9 mouse cellular contexts compared by ENCODE assay signal in the genomic region with DNA sequence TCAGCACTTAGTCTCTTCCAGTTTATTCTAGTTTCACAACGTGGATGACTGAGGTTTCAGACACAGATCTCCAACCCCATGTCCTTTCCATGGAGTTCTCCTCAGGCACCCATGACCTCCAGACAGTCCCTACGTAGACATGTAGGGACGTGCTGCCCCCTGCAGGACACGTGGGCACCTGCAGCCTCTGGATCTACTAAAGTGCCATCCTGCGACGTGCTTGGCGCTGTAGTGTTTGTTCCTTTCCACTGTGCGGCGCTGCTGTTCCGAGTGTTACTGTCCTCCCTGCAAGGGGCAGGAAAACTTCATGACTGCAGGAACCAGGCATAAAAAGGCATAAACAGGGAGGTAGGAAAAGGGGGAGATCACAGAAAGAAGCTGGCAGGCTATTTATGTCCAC. TPM values are rescaled to one million over a fixed set of nuclear protein-coding genes. Genes with fewer than 3 reads are reported as not detected.
DNase-seq lines count a peak whose midpoint lies in the region; ATAC-seq and TF ChIP-seq lines count a peak whose summit lies in the region.
"Had no signal": no experiment of that assay in that cellular context is flagged by ENCODE, and none has a peak within 500 bp of the region (broad histone marks: within the 10 kb centered on the region; RNA-seq: fewer than 3 reads in every experiment).

No protein-coding gene starts in this region.

- no peak for TF ChIP-seq POLR2A in MEL (IDR thresholded peaks at IDR 0.05; ENCODE audit: control insufficient read depth in 1 of 2, insufficient read depth in 1 of 2, low read depth in 1 of 2, low read length in 2 of 2, poor library complexity in 1 of 2)

- H3K27me3 ChIP-seq in MEL (ENCODE audit: control insufficient read depth in 1 of 2, insufficient read depth in 2 of 2, low read length in 2 of 2) = peaks cover 0 to 4% of the 10 kb centered on the region in 2 experiments; a peak in 3 of 4 replicates
- peaks cover 3% of the 10 kb centered on the region; the same call in 1 of the 2 replicates for H3K27me3 ChIP-seq in liver, embryonic 11.5 days (replicated peaks; ENCODE audit: control insufficient read depth, insufficient read depth, low read length)

- no peak for TF ChIP-seq EP300 in MEL (IDR thresholded peaks at IDR 0.05; ENCODE audit: low read depth in 1 of 2, low read length in 2 of 2)

- no peak overlapping the region for H3K4me2 ChIP-seq in liver, embryonic 11.5 days
- H3K4me2 ChIP-seq: hindbrain, embryonic 15.5 days had no signal

- TF ChIP-seq CTCF in MEL (IDR thresholded peaks at IDR 0.05 in 2 of 3, conservative IDR thresholded peaks at IDR 0.05 in 1 of 3; ENCODE audit: control insufficient read depth in 1 of 3, insufficient read depth in 1 of 3, low read depth in 2 of 3, low read length in 3 of 3, poor library complexity in 1 of 3, severe bottlenecking in 1 of 3) = peak in 2 of 3 experiments; percentile 96 to 100; a peak in 5 of 6 replicates

- H3K4me1 ChIP-seq in MEL (ENCODE audit: control insufficient read depth in 1 of 2, insufficient read depth in 2 of 2, low read length in 2 of 2) = no peaks in the 10 kb centered on the region
- H3K4me1 ChIP-seq in liver, embryonic 11.5 days (replicated peaks; ENCODE audit: control insufficient read depth, insufficient read depth, low read length) = no peaks in the 10 kb centered on the region
- H3K4me1 ChIP-seq: hindbrain, embryonic 15.5 days had no signal

- no peaks in the 10 kb centered on the region for H3K79me2 ChIP-seq in MEL (ENCODE audit: control insufficient read depth, insufficient read depth, low read length, poor library complexity)

- no peak overlapping the region for H3K9ac ChIP-seq in MEL (ENCODE audit: control insufficient read depth, low read depth, low read length, poor library complexity, severe bottlenecking)
- no peak overlapping the region for H3K9ac ChIP-seq in liver, embryonic 11.5 days (ENCODE audit: low read depth, low read length)
- H3K9ac ChIP-seq: hindbrain, embryonic 15.5 days had no signal

- H3K9me3 ChIP-seq in MEL (replicated peaks; ENCODE audit: insufficient read depth, low read length) = no peaks in the 10 kb centered on the region
- H3K9me3 ChIP-seq in liver, embryonic 11.5 days (ENCODE audit: control insufficient read depth, low read length) = no peaks in the 10 kb centered on the region
- H3K9me3 ChIP-seq: hindbrain, embryonic 15.5 days had no signal

- DNase-seq in 3T3-L1 (ENCODE audit: low read depth, low spot score) (peak; percentile 92), MEL (ENCODE audit: low read depth, low spot score) (peak; percentile 90)
- DNase-seq in cerebellum, adult 11-12 months = peak; percentile 65
- peak; percentile 28 to 78 for DNase-seq in frontal cortex, postnatal 36 days (ENCODE audit: low spot score in 2 of 2)
- DNase-seq in kidney, postnatal 10 days = peak; percentile 92
- peak; percentile 71 for DNase-seq in liver, embryonic 11.5 days (ENCODE audit: low spot score)
- DNase-seq in ovary, postnatal 36 days (ENCODE audit: low spot score) = peak; percentile 83
- peak; percentile 88 for DNase-seq in thymus, postnatal 14 days

- no peak overlapping the region for H3K4me3 ChIP-seq in MEL (ENCODE audit: control insufficient read depth in 1 of 2, insufficient read depth in 1 of 2, low read depth in 2 of 2, low read length in 2 of 2)
- H3K4me3 ChIP-seq in liver, embryonic 11.5 days (ENCODE audit: low read depth, low read length) = no peak overlapping the region
- H3K4me3 ChIP-seq: hindbrain, embryonic 15.5 days had no signal

- peak; percentile 91 for TF ChIP-seq RAD21 in MEL (IDR thresholded peaks at IDR 0.05; ENCODE audit: low read depth, low read length)

- ATAC-seq in liver, embryonic 11.5 days (replicated peaks; ENCODE audit: low FRiP score) = no peak

- H3K27ac ChIP-seq in MEL (ENCODE audit: control insufficient read depth, low read depth, low read length) = no peak overlapping the region
- no peak overlapping the region for H3K27ac ChIP-seq in liver, embryonic 11.5 days (ENCODE audit: low read depth, low read length)
- H3K27ac ChIP-seq: hindbrain, embryonic 15.5 days had no signal

- 2% methylated on average over 10 of the region's 10 CpGs for WGBS in liver, embryonic 11.5 days

- H3K36me3 ChIP-seq in MEL (ENCODE audit: control insufficient read depth in 1 of 2, insufficient read depth in 2 of 2, low read length in 2 of 2) = no peaks in the 10 kb centered on the region
- no peaks in the 10 kb centered on the region for H3K36me3 ChIP-seq in liver, embryonic 11.5 days (ENCODE audit: control insufficient read depth, insufficient read depth, low read length)
- H3K36me3 ChIP-seq: hindbrain, embryonic 15.5 days had no signal

TF ChIP-seq in MEL, 35 proteins besides CTCF, POLR2A, EP300 and RAD21:
- TF ChIP-seq SMC3 (IDR thresholded peaks at IDR 0.05; ENCODE audit: low read depth, low read length) = peak; percentile 90
- peak; percentile 72 for TF ChIP-seq USF1 (IDR thresholded peaks at IDR 0.05; ENCODE audit: low read depth, low read length)
- no peak for TF ChIP-seq HCFC1 (IDR thresholded peaks at IDR 0.05; ENCODE audit: low read depth, low read length)
- TF ChIP-seq MYB (IDR thresholded peaks at IDR 0.05; ENCODE audit: low read depth, low read length) = no peak
- TF ChIP-seq MAX (IDR thresholded peaks at IDR 0.05; ENCODE audit: low read length) = peak; percentile 88
- TF ChIP-seq MYC (IDR thresholded peaks at IDR 0.05; ENCODE audit: low read depth, low read length) = peak; percentile 71; the same call in 1 of the 2 replicates
- peak; percentile 86 for TF ChIP-seq ZC3H11A (IDR thresholded peaks at IDR 0.05; ENCODE audit: low read depth, low read length)

RNA-seq across cellular contexts. Expression of gene Wnt8b, which starts 19.1 kb away (rescaled TPM):
- not detected in 2 replicates for total RNA-seq in MEL (2012; rRNA removed)
- not detected for polyA plus RNA-seq in MEL (2012; ENCODE audit: insufficient read depth in 1 of 2, insufficient read length in 2 of 2, low read depth in 1 of 2, low replicate concordance in 2 of 2, missing spikeins in 1 of 2)
- polyA plus RNA-seq in liver, embryonic 11.5 days (2014; fragmentation: Nextera tagmentation; extraction: Ambion mirVana) = not detected in 2 replicates
